Mouse (Mus musculus): ENCODE measurements around the gene Kat5. TPM values are rescaled to one million over a fixed set of nuclear protein-coding genes. Genes with fewer than 3 reads are reported as not detected.
A peak's percentile ranks its signal among the peaks of the same experiment; 100 is the strongest.

Gene Kat5
- 40.1 and 43.0 TPM in 2 replicates for total RNA-seq (2014; fragmentation: Nextera tagmentation)
- total RNA-seq (2017), result 100 and 106 TPM in 2 replicates
- polyA plus RNA-seq (2012), result 81.9 and 86.0 TPM in 2 replicates

DNA sequence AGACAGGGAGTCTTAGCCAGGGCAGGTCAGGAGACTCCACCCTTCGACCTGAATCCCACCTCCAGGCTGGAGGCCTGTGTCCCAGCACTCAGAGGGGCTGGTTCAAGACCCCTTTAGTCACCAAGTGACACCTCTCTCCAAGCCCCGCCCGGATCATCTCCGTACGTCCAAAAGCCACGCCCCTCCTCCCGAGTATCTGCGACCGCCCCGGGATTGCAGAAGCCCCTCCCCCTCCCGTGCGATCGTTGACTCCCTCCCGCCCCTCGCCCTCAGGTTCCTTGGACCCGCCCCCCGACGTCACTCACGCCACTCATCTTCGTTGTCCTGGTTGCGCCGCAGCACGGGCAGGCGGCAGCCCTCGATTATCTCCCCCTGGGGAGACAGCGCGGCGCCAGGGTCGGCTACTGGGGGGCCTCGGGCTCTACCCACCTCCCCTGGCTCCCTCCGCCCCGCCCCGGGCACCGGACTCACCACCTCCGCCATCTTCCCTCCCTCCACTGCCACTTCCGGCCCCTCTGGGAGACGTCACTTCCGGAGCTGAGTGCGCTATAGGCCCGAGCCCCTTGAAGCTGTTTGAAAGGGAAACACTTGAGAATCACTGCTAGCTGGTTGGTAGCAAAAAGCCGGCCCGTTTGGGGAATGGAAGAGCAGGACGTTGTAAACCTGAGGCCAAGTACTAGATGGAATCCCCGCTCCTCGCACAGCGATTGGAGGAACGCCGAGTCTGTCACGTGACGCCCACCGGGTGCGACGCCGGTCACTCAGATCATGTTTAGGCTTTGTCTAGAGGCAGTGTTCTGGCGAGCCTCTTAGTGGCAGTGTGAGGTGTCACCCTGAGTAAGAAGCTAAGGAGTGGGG lies at the start of gene Kat5:
Gene Kat5 (minus strand): TSS at position 691 of the 858 bp plus-strand sequence.
- Histone ChIP-seq H3K4me1 (ENCODE audit: insufficient read depth, low read depth, low read length) (peaks cover 76% of the 10 kb centered on the region), H3K36me3 (replicated peaks) (peaks cover 46% of the 10 kb centered on the region), H3K9me3 (replicated peaks) (no peaks in the 10 kb centered on the region), H3K4me3 (ENCODE audit: low read depth, low read length) (peak within 1 kb of the TSS; percentile 86), H3K27me3 (ENCODE audit: insufficient read depth, low read length) (no peaks in the 10 kb centered on the region)
- ATAC-seq (ENCODE audit: extremely low read depth, insufficient number of reproducible peaks, low FRiP score, poor library complexity, severe bottlenecking) (peak; percentile 62), DNase-seq (ENCODE audit: low spot score) (peak; percentile 82)
- no peak for TF ChIP-seq TAL1 (conservative IDR thresholded peaks at IDR 0.05; ENCODE audit: low read depth, low read length)
- no peak for TF ChIP-seq CTCF (IDR thresholded peaks at IDR 0.05; ENCODE audit: low read depth, low read length)
- TF ChIP-seq GATA1 (IDR thresholded peaks at IDR 0.05; ENCODE audit: borderline replicate concordance, low read length), result no peak
- TF ChIP-seq POLR2AphosphoS5 (IDR thresholded peaks at IDR 0.05; ENCODE audit: insufficient replicate concordance, low read depth, low read length), result 0 out of 2 replicates have a peak, but pooled peaks have one; percentile 37
- no peak for TF ChIP-seq GATA2 (IDR thresholded peaks at IDR 0.05; ENCODE audit: borderline replicate concordance, low read depth, low read length)

GRCm38 (mm10) chr19:5654720-5655298 lies 44.8 kb upstream of the Kat5 start:
- DNase-seq (ENCODE audit: low spot score) (no peak), ATAC-seq (ENCODE audit: extremely low read depth, insufficient number of reproducible peaks, low FRiP score, poor library complexity, severe bottlenecking) (no peak)
- Histone ChIP-seq H3K4me3 (ENCODE audit: low read depth, low read length) (no peak overlapping the region), H3K9me3 (replicated peaks) (peaks cover 12% of the 10 kb centered on the region), H3K27me3 (ENCODE audit: insufficient read depth, low read length) (no peaks in the 10 kb centered on the region), H3K4me1 (ENCODE audit: insufficient read depth, low read depth, low read length) (peaks cover 9% of the 10 kb centered on the region), H3K36me3 (replicated peaks) (peaks cover 94% of the 10 kb centered on the region)
- TF ChIP-seq TAL1 (conservative IDR thresholded peaks at IDR 0.05; ENCODE audit: low read depth, low read length), result no peak
- no peak for TF ChIP-seq GATA1 (IDR thresholded peaks at IDR 0.05; ENCODE audit: borderline replicate concordance, low read length)
- no peak for TF ChIP-seq GATA2 (IDR thresholded peaks at IDR 0.05; ENCODE audit: borderline replicate concordance, low read depth, low read length)
- no peak for TF ChIP-seq CTCF (IDR thresholded peaks at IDR 0.05; ENCODE audit: low read depth, low read length)
- TF ChIP-seq POLR2AphosphoS5 (IDR thresholded peaks at IDR 0.05; ENCODE audit: insufficient replicate concordance, low read depth, low read length), result no peak

- H3K4me1 ChIP-seq (ENCODE audit: insufficient read depth, low read depth, low read length), result peaks cover 9% of the 10 kb centered on the region
- peaks cover 12% of the 10 kb centered on the region for H3K9me3 ChIP-seq (replicated peaks)
- H3K36me3 ChIP-seq (replicated peaks), result peaks cover 94% of the 10 kb centered on the region
- no peaks in the 10 kb centered on the region for H3K27me3 ChIP-seq (ENCODE audit: insufficient read depth, low read length)
- no peak for ATAC-seq (ENCODE audit: extremely low read depth, insufficient number of reproducible peaks, low FRiP score, poor library complexity, severe bottlenecking)
- no peak overlapping the region; the same call in 1 of the 2 replicates for H3K4me3 ChIP-seq (ENCODE audit: low read depth, low read length)
- no peak for TF ChIP-seq GATA2 (IDR thresholded peaks at IDR 0.05; ENCODE audit: borderline replicate concordance, low read depth, low read length)
- no peak for DNase-seq (ENCODE audit: low spot score)
These were observed 44.1 kb upstream of the Kat5 start for GRCm38 (mm10) chr19:5653969-5654719.

DNA sequence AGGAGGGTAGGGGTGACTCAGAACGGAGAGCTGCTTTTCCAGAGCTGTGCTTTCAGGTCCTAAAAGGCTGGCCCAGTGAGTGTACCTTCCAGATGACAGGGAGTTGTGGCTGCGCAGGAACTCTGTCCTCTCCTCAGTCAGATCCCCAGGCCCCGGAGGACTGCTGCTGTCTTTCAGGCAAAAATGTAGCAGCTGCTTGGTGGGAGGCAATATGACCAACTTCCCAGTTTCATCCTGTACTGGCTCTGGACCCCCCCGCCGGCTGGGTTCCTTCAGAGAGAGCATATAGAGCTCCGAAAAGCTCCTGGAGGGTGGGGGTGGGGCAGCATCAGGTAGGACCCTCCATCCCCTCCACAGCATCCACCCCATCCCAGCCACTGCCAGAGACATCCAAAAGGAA lies 42.5 kb upstream of the Kat5 start:
- TF ChIP-seq GATA1 (IDR thresholded peaks at IDR 0.05; ENCODE audit: borderline replicate concordance, low read length) (no peak), GATA2 (IDR thresholded peaks at IDR 0.05; ENCODE audit: borderline replicate concordance, low read depth, low read length) (no peak), TAL1 (conservative IDR thresholded peaks at IDR 0.05; ENCODE audit: low read depth, low read length) (no peak), POLR2AphosphoS5 (IDR thresholded peaks at IDR 0.05; ENCODE audit: insufficient replicate concordance, low read depth, low read length) (no peak), CTCF (IDR thresholded peaks at IDR 0.05; ENCODE audit: low read depth, low read length) (no peak)
- H3K9me3 ChIP-seq (replicated peaks), result peaks cover 12% of the 10 kb centered on the region
- H3K4me3 ChIP-seq (ENCODE audit: low read depth, low read length), result no peak overlapping the region
- DNase-seq (ENCODE audit: low spot score), result no peak
- peaks cover 11% of the 10 kb centered on the region for H3K4me1 ChIP-seq (ENCODE audit: insufficient read depth, low read depth, low read length)
- peaks cover 95% of the 10 kb centered on the region for H3K36me3 ChIP-seq (replicated peaks)
- ATAC-seq (ENCODE audit: extremely low read depth, insufficient number of reproducible peaks, low FRiP score, poor library complexity, severe bottlenecking), result no peak
- no peaks in the 10 kb centered on the region for H3K27me3 ChIP-seq (ENCODE audit: insufficient read depth, low read length)

DNA sequence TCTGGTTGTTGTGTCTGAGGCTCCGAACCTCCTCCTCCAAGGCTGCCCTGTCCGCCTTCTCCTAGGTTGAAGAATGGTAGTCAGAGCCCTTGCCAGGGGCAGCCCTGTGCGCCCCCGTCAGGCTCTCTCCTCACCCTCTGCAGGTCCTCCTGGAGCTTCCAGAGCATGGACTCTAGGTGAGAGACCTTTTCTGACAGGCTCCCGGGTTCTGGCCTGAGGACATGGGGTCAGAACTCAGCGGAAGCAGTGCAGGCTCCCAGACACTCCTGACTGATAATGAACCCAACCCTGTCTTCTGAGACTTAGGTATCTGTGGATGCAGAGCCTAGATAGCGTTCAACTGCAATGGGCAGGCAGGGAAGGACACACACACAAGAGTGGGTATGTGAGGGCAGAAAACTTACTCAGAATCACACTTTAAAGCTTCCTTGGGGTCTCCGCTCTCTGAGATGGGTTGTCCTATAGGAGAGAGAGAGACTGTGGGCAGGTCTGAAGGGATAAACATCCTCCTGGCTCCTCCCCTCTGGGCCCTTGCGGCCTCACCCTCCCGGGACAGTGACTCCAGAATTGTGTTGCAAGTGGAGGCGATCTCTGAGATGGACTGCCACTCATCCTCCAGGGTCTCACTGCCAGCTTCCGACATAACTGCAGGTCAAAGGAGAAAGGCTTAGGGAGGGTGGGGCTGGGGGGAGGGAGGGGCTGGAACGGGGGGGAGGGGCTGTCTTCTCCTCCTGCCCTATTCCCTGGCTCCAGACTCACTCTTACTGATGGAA lies 41.7 kb upstream of the Kat5 start:
- H3K36me3 ChIP-seq (replicated peaks), result peaks cover 97% of the 10 kb centered on the region
- ATAC-seq (ENCODE audit: extremely low read depth, insufficient number of reproducible peaks, low FRiP score, poor library complexity, severe bottlenecking) (no peak), DNase-seq (ENCODE audit: low spot score) (no peak)
- TF ChIP-seq GATA1 (IDR thresholded peaks at IDR 0.05; ENCODE audit: borderline replicate concordance, low read length) (no peak), CTCF (IDR thresholded peaks at IDR 0.05; ENCODE audit: low read depth, low read length) (no peak), POLR2AphosphoS5 (IDR thresholded peaks at IDR 0.05; ENCODE audit: insufficient replicate concordance, low read depth, low read length) (no peak), GATA2 (IDR thresholded peaks at IDR 0.05; ENCODE audit: borderline replicate concordance, low read depth, low read length) (no peak), TAL1 (conservative IDR thresholded peaks at IDR 0.05; ENCODE audit: low read depth, low read length) (no peak)
- H3K4me1 ChIP-seq (ENCODE audit: insufficient read depth, low read depth, low read length), result peaks cover 7% of the 10 kb centered on the region; the same call in 1 of the 2 replicates
- H3K4me3 ChIP-seq (ENCODE audit: low read depth, low read length), result no peak overlapping the region
- H3K9me3 ChIP-seq (replicated peaks), result peaks cover 12% of the 10 kb centered on the region
- H3K27me3 ChIP-seq (ENCODE audit: insufficient read depth, low read length), result no peaks in the 10 kb centered on the region
